Mouse (Mus musculus) heart, embryonic 15.5 days (tissue): ENCODE results near the gene Klrg2. TPM values are rescaled to one million over a fixed set of nuclear protein-coding genes. Genes with fewer than 3 reads are reported as not detected.

ENCODE experiments used
- ATAC-seq: fragments of 200-750 bp; cut with Nextera tagmentation; replicated peaks from 2 replicates; pipeline ENCODE4 v1.8.0; 2017; ENCODE audit warnings: low read depth, moderate TSS enrichment; ENCODE audit not compliant: insufficient number of reproducible peaks, insufficient read depth, low FRiP score
- H3K27ac ChIP-seq: fragments of 300-500 bp; sonication (generic); 2 replicates; pipeline ENCODE4 v1.5.1; 2015; ENCODE audit warnings: mild to moderate bottlenecking, inconsistent platforms
- H3K27me3 ChIP-seq: fragments of 300-500 bp; sonication (generic); 2 replicates; pipeline ENCODE4 v1.6.1; 2015; ENCODE audit warnings: inconsistent platforms
- H3K36me3 ChIP-seq: fragments of 300-500 bp; sonication (generic); 2 replicates; pipeline ENCODE4 v1.6.1; 2015; ENCODE audit warnings: mild to moderate bottlenecking, inconsistent platforms
- H3K4me1 ChIP-seq: fragments of 300-500 bp; sonication (generic); replicated peaks from 2 replicates; pipeline ENCODE4 v1.6.1; 2015; ENCODE audit warnings: inconsistent platforms
- H3K4me2 ChIP-seq: fragments of 300-500 bp; sonication (generic); 2 replicates; pipeline ENCODE4 v1.6.1; 2015; ENCODE audit warnings: inconsistent platforms, mild to moderate bottlenecking, moderate library complexity
- H3K4me3 ChIP-seq: fragments of 300-500 bp; sonication (generic); 2 replicates; pipeline ENCODE4 v1.5.1; 2015; ENCODE audit warnings: mild to moderate bottlenecking, inconsistent platforms
- H3K9ac ChIP-seq: fragments of 300-500 bp; sonication (generic); 2 replicates; pipeline ENCODE4 v1.6.1; 2015; ENCODE audit warnings: mild to moderate bottlenecking, inconsistent platforms
- H3K9me3 ChIP-seq: fragments of 300-500 bp; sonication (generic); replicated peaks from 2 replicates; pipeline ENCODE4 v1.6.1; 2016; ENCODE audit warnings: inconsistent platforms
- WGBS: fragments of 180-500 bp; shearing (Covaris S2); methylation state at CpG from one replicate; pipeline ENCODE4 v1.1.7; 2015; ENCODE audit warnings: mixed read lengths; 5-methylcytosine and 5-hydroxymethylcytosine counted together
- polyA plus RNA-seq: library from polyadenylated mRNA; unstranded; fragments of >200 nt; fragmentation: Nextera tagmentation; extraction: Ambion mirVana; gene quantifications from 2 replicates; pipeline ENCODE4 v1.2.1, GENCODE M21; 2015

Klrg2 gene
- polyA plus RNA-seq, 1 experiment from 2014 or later = 0.15 TPM

DNA sequence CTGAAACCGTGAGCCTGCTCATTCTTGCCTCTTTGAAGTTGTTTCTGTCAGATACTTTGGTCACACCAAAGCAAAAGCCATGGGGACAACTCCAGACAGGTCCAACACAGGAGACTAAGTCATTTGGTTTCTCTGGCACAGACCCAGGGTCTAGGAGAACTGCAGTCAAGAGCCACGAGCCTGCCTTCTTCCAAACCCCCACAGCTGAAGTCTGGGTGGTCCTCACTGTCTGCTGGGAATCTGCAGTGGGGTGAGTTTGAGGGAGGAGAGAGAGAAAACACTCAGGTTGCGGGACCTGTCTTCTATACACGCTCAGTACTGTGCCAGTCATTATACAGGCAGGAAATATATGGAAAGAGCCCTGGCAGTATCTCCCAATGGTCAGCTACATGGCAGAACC, 9.6 kb downstream of the Klrg2 start:
- Histone ChIP-seq H3K27ac (no peak overlapping the region), H3K9ac (no peak overlapping the region), H3K4me2 (no peak overlapping the region), H3K4me3 (no peak overlapping the region), H3K4me1 (peaks cover 22% of the 10 kb centered on the region), H3K27me3 (no peaks in the 10 kb centered on the region), H3K9me3 (no peaks in the 10 kb centered on the region), H3K36me3 (peaks cover 7% of the 10 kb centered on the region; the same call in 1 of the 2 replicates)
- WGBS = 80% methylated on average over 4 of the region's 4 CpGs
- no peak for ATAC-seq

GRCm38 (mm10) chr6:38627081-38627480, 10.0 kb downstream of the Klrg2 start:
- Histone ChIP-seq H3K4me1 (peaks cover 22% of the 10 kb centered on the region), H3K4me3 (no peak overlapping the region), H3K27me3 (no peaks in the 10 kb centered on the region), H3K36me3 (peaks cover 7% of the 10 kb centered on the region; the same call in 1 of the 2 replicates), H3K27ac (no peak overlapping the region), H3K4me2 (no peak overlapping the region), H3K9ac (no peak overlapping the region), H3K9me3 (no peaks in the 10 kb centered on the region)
- 90% methylated on average over 4 of the region's 4 CpGs for WGBS
- ATAC-seq = no peak

- WGBS = 89% methylated on average over 5 of the region's 5 CpGs
- H3K9me3 ChIP-seq = no peaks in the 10 kb centered on the region
- H3K4me3 ChIP-seq = no peak overlapping the region
- no peak overlapping the region for H3K27ac ChIP-seq
- peaks cover 7% of the 10 kb centered on the region; the same call in 1 of the 2 replicates for H3K36me3 ChIP-seq
- H3K4me2 ChIP-seq = no peak overlapping the region
- H3K27me3 ChIP-seq = no peaks in the 10 kb centered on the region
- H3K9ac ChIP-seq = no peak overlapping the region
- H3K4me1 ChIP-seq = peaks cover 22% of the 10 kb centered on the region
- ATAC-seq = no peak
These were observed 11.0 kb downstream of the Klrg2 start for GRCm38 (mm10) chr6:38626086-38626485.

DNA sequence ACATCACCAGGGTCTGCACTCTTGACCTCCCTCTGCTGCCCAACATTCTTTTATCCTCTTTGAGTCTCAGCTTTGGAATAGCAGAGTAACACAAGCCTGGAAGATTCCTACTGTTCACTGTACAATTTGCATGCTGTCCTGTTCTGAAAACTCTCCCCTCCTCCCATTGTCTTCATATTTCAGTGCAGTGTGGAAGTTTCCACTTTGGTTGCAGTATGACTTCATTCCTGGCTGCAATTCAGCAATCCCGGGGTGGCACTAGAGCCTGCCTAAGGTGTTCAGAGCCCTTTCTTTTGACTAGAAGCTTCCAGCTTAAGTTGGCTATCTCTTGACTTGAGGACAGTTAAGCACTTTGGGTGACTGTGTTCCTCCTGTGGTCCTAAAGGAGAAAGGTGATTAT, 12.6 kb downstream of the Klrg2 start:
- no peaks in the 10 kb centered on the region for H3K27me3 ChIP-seq
- no peak overlapping the region for H3K4me3 ChIP-seq
- H3K27ac ChIP-seq = peak overlapping the region; percentile 75
- H3K36me3 ChIP-seq = peaks cover 11% of the 10 kb centered on the region
- no peak overlapping the region for H3K9ac ChIP-seq
- peak; percentile 45; the same call in 1 of the 2 replicates for ATAC-seq
- 16% methylated on average over 1 of the region's 1 CpGs for WGBS
- no peaks in the 10 kb centered on the region for H3K9me3 ChIP-seq
- H3K4me2 ChIP-seq = no peak overlapping the region
- peaks cover 22% of the 10 kb centered on the region for H3K4me1 ChIP-seq

- H3K27ac ChIP-seq = peak overlapping the region; percentile 75
These were observed 13.6 kb downstream of the Klrg2 start for GRCm38 (mm10) chr6:38623457-38623856.

GRCm38 (mm10) chr6:38622406-38622805, 14.6 kb downstream of the Klrg2 start:
- H3K4me1 ChIP-seq = peaks cover 22% of the 10 kb centered on the region
- ATAC-seq = no peak
- no peak overlapping the region for H3K4me3 ChIP-seq
- 90% methylated on average over 1 of the region's 1 CpGs for WGBS
- H3K4me2 ChIP-seq = no peak overlapping the region
- H3K27ac ChIP-seq = no peak overlapping the region
- 0 out of 2 replicates have a peak, but pooled peaks cover 3% of the 10 kb centered on the region for H3K9me3 ChIP-seq
- H3K36me3 ChIP-seq = peaks cover 25% of the 10 kb centered on the region
- H3K27me3 ChIP-seq = no peaks in the 10 kb centered on the region
- H3K9ac ChIP-seq = no peak overlapping the region

More at GRCm38 (mm10) chr6:38623457-38623856, 13.6 kb downstream of the Klrg2 start:
- Histone ChIP-seq H3K27me3 (no peaks in the 10 kb centered on the region), H3K4me2 (no peak overlapping the region), H3K9ac (no peak overlapping the region), H3K4me1 (peaks cover 22% of the 10 kb centered on the region), H3K4me3 (no peak overlapping the region), H3K36me3 (peaks cover 21% of the 10 kb centered on the region), H3K9me3 (no peaks in the 10 kb centered on the region)
- ATAC-seq = 0 out of 2 replicates have a peak, but pooled peaks have one; percentile 32
- WGBS = 24% methylated on average over 2 of the region's 2 CpGs

DNA sequence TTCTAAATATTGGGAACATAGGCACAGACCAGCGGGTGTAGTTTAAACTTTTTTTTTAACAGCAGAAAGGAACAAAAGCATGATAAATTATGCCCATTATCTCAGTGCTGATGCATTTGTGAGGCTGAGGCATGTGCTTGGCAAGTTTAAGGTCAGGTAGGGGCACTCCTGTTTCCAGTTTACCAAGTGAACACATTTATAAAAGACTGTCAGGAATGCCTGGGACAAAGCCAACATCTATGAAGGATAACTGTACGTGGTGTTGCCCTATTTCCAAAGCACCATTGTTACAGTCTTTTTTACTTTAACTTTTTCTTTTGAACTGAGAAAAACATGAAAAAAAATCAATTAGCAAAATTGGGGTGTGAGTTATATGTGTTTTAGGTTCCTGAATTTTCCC, 27.1 kb downstream of the Klrg2 start:
- Histone ChIP-seq H3K4me2 (no peak overlapping the region), H3K27ac (no peak overlapping the region), H3K4me3 (no peak overlapping the region), H3K4me1 (peaks cover 6% of the 10 kb centered on the region; the same call in 1 of the 2 replicates), H3K9me3 (no peaks in the 10 kb centered on the region), H3K9ac (no peak overlapping the region), H3K27me3 (no peaks in the 10 kb centered on the region), H3K36me3 (peaks cover 44% of the 10 kb centered on the region)
- 55% methylated on average over 2 of the region's 2 CpGs for WGBS
- ATAC-seq = no peak

- H3K4me1 ChIP-seq = no peaks in the 10 kb centered on the region
- no peak for ATAC-seq
- no peak overlapping the region for H3K4me3 ChIP-seq
- H3K27me3 ChIP-seq = no peaks in the 10 kb centered on the region
- WGBS = 94% methylated on average over 4 of the region's 4 CpGs
- H3K9ac ChIP-seq = no peak overlapping the region
- H3K4me2 ChIP-seq = no peak overlapping the region
- no peak overlapping the region for H3K27ac ChIP-seq
- H3K9me3 ChIP-seq = no peaks in the 10 kb centered on the region
- H3K36me3 ChIP-seq = peaks cover 63% of the 10 kb centered on the region
These were observed 39.6 kb downstream of the Klrg2 start for GRCm38 (mm10) chr6:38597481-38597880.

- no peak overlapping the region for H3K4me2 ChIP-seq
- no peak overlapping the region for H3K27ac ChIP-seq
- H3K4me1 ChIP-seq = no peaks in the 10 kb centered on the region
- 84% methylated on average over 3 of the region's 3 CpGs for WGBS
- H3K9me3 ChIP-seq = no peaks in the 10 kb centered on the region
- H3K4me3 ChIP-seq = no peak overlapping the region
- H3K36me3 ChIP-seq = peaks cover 49% of the 10 kb centered on the region
- no peak for ATAC-seq
- no peak overlapping the region for H3K9ac ChIP-seq
- H3K27me3 ChIP-seq = no peaks in the 10 kb centered on the region
These were observed 55.3 kb downstream of the Klrg2 start for GRCm38 (mm10) chr6:38581711-38582110.

- Histone ChIP-seq H3K9me3 (no peaks in the 10 kb centered on the region), H3K4me1 (0 out of 2 replicates have a peak, but pooled peaks cover 2% of the 10 kb centered on the region), H3K36me3 (peaks cover 38% of the 10 kb centered on the region), H3K27me3 (no peaks in the 10 kb centered on the region), H3K4me3 (no peak overlapping the region), H3K27ac (no peak overlapping the region), H3K9ac (no peak overlapping the region), H3K4me2 (no peak overlapping the region)
- no peak for ATAC-seq
- 96% methylated on average over 3 of the region's 3 CpGs for WGBS
These were observed 56.8 kb downstream of the Klrg2 start for GRCm38 (mm10) chr6:38580112-38580857.

- 73% methylated on average over 2 of the region's 2 CpGs for WGBS
- Histone ChIP-seq H3K4me2 (no peak overlapping the region), H3K4me3 (no peak overlapping the region), H3K27me3 (no peaks in the 10 kb centered on the region), H3K36me3 (peaks cover 42% of the 10 kb centered on the region), H3K4me1 (0 out of 2 replicates have a peak, but pooled peaks cover 2% of the 10 kb centered on the region), H3K9me3 (no peaks in the 10 kb centered on the region), H3K27ac (no peak overlapping the region), H3K9ac (no peak overlapping the region)
- ATAC-seq = no peak
These were observed 60.9 kb downstream of the Klrg2 start for GRCm38 (mm10) chr6:38576096-38576495.
